Mouse (Mus musculus) liver, adult 2 months (tissue): ENCODE results near the gene Adk.

Source experiments
- CTCF ChIP-seq: fragments of 200-500 bp; IDR thresholded peaks from 2 replicates; pipeline ENCODE4 v1.5.1; 2011; ENCODE audit warnings: low read depth, low read length, control low read depth
- POLR2A ChIP-seq: fragments of 200-500 bp; IDR thresholded peaks from 2 replicates; pipeline ENCODE4 v1.6.1; 2011; ENCODE audit warnings: low read length, control low read depth; ENCODE audit not compliant: insufficient read depth; ENCODE audit errors: extremely low read depth

- TF ChIP-seq POLR2A (no peak), CTCF (no peak)
Measured at GRCm38 (mm10) chr14:21399506-21399905, 347.1 kb downstream of the Adk start.
